Comparison of ENCODE assay signal across 8 mouse cellular contexts in the genomic region with DNA sequence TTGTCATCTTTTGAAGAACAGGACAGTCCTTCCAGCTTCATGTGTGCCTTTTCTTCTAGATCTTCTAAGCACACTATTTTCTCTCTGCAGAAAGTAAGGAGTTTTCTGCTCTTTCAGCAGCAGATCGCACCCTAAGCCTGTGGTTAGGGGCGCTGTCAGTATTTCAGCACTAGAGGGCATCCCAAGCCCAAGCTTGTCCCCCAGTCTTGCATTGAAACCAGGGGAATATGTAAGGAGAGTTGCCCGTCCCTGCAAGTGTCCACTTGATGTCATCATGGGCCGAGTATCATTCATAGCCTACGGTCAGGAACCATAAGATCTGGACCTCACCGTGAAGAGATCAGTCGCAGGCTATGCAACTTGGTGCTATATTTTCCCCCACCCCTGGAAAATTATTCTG. TPM values are rescaled to one million over a fixed set of nuclear protein-coding genes. Genes with fewer than 3 reads are reported as not detected.
DNase-seq lines count a peak whose midpoint lies in the region; ATAC-seq and TF ChIP-seq lines count a peak whose summit lies in the region.

No protein-coding gene starts in this region.

- 34% methylated on average over 7 of the region's 7 CpGs for WGBS in lung, adult 2 months

- no peak for TF ChIP-seq POLR2A in lung, adult 2 months (IDR thresholded peaks at IDR 0.05; ENCODE audit: borderline replicate concordance, extremely low read depth, low read depth, low read length)

- peak; percentile 29 for DNase-seq in adrenal gland, postnatal 14 days
- no peak for DNase-seq in adrenal gland, adult 2 months
- DNase-seq in lung, adult 2 months = no peak
- DNase-seq in lung, postnatal 25 days (ENCODE audit: low spot score) = no peak
- peak; percentile 43 for DNase-seq in lung, postnatal 14 days
- DNase-seq in left cerebral cortex, postnatal 36 days (ENCODE audit: low spot score in 2 of 2) = no peak
- no peak for DNase-seq in cerebellum, postnatal 36 days

- ATAC-seq in hematopoietic stem cell, adult 5-6 weeks (replicated peaks in 1 of 2; ENCODE audit: insufficient read depth in 1 of 2, low FRiP score in 2 of 2, low TSS enrichment in 1 of 2, low read depth in 1 of 2, poor library complexity in 2 of 2, severe bottlenecking in 2 of 2) = peak; percentile 56 to 82; a peak in 3 of 4 replicates

- intact Hi-C loops in left cerebral cortex, postnatal 36 days (cut with DNase I) = loop anchor here (2.0 kb wide), 1 partner anchor 121 kb away; no protein-coding TSS in a partner anchor

- H3K4me3 ChIP-seq in lung, adult 2 months (replicated peaks; ENCODE audit: extremely low read depth, low read depth, low read length) = no peak overlapping the region

- no peaks in the 10 kb centered on the region for H3K4me1 ChIP-seq in lung, adult 2 months (ENCODE audit: control insufficient read depth, insufficient read depth, low read length)

- peak; percentile 64 for TF ChIP-seq CTCF in lung, adult 2 months (IDR thresholded peaks at IDR 0.05; ENCODE audit: insufficient read depth, low read length)

RNA-seq across cellular contexts. Expression of gene Rbp1, which starts 4.8 kb away (rescaled TPM):
- 8.8 and 11.2 TPM in 2 replicates for total RNA-seq in adrenal gland, postnatal 14 days (2021)
- total RNA-seq in adrenal gland, adult 2 months (2021) = 1 to 10 TPM; 5.7 to 7.8 TPM
- 3.3 and 3.7 TPM in 2 replicates for polyA plus RNA-seq in adrenal gland, adult 2 months (2012; rRNA removed)
- 14.5 and 19.4 TPM in 2 replicates for polyA plus RNA-seq in lung, adult 2 months (2012; rRNA removed)
- total RNA-seq in hematopoietic stem cell, adult 5-6 weeks (2017) = 6.4 and 14.9 TPM in 2 replicates
- total RNA-seq in left cerebral cortex, postnatal 36 days (2021) = 1 to 10 TPM; 5.4 to 5.7 TPM

Comparison
In these comparisons a context has a peak if more than half of its experiments do, and no peak if none do; other contexts are left out.
1. DNase-seq: peak in adrenal gland, postnatal 14 days (single experiment) and lung, postnatal 14 days (single experiment); none in adrenal gland, adult 2 months (single experiment), lung, adult 2 months (single experiment), lung, postnatal 25 days (single experiment), left cerebral cortex, postnatal 36 days (0 of 2) and cerebellum, postnatal 36 days (0 of 2).